Mouse (Mus musculus): ENCODE data around the gene Galntl6.

- TF ChIP-seq CTCF (IDR thresholded peaks at IDR 0.05; ENCODE audit: extremely low read depth, insufficient read length, insufficient replicate concordance, low read depth, low read length), result no peak
- TF ChIP-seq POLR2A (IDR thresholded peaks at IDR 0.05; ENCODE audit: low read depth, low read length), result no peak
Observed at GRCm38 (mm10) chr8:57731666-57732065, 1180.8 kb downstream of the Galntl6 start.
